Mouse (Mus musculus): Measurements from ENCODE around the gene Metap2.
"Not testable (repeated sequence)": the region's sequence is repeated elsewhere in the genome, so short reads cannot be mapped to it uniquely, and the experiment has no call there.

- TF ChIP-seq GATA1, TAL1 (IDR thresholded peaks at IDR 0.05; ENCODE audit: low read length): not testable (repeated sequence)
Measured at GRCm38 (mm10) chr10:93809438-93809837, 87.5 kb downstream of the Metap2 start.
